Mouse (Mus musculus) myocyte (in vitro differentiated cells): Measurements from ENCODE around the gene Clps. TPM values are rescaled to one million over a fixed set of nuclear protein-coding genes. Genes with fewer than 3 reads are reported as not detected.

Source experiments
- H3K27me3 ChIP-seq: one replicate; pipeline ENCODE4 v1.6.1; 2011; ENCODE audit not compliant: control insufficient read depth, insufficient read depth, insufficient read length
- H3K36me3 ChIP-seq: one replicate; pipeline ENCODE4 v1.6.1; 2011; ENCODE audit not compliant: control insufficient read depth, insufficient read depth
- H3K4me2 ChIP-seq: one replicate; pipeline ENCODE4 v1.6.1; 2011; ENCODE audit warnings: low read depth, control low read depth
- H3K4me3 ChIP-seq: one replicate; pipeline ENCODE4 v1.5.1; 2011; ENCODE audit warnings: mild to moderate bottlenecking, control low read depth, moderate library complexity
- H3K79me2 ChIP-seq: one replicate; pipeline ENCODE4 v1.6.1; 2011; ENCODE audit not compliant: control insufficient read depth, insufficient read depth
- H3ac ChIP-seq: one replicate; pipeline ENCODE4 v1.6.1; 2011; ENCODE audit not compliant: control insufficient read depth, insufficient read length
- CEBPB ChIP-seq: IDR thresholded peaks from 2 replicates; pipeline ENCODE4 v1.6.1; 2011; ENCODE audit warnings: mild to moderate bottlenecking, moderate library complexity; ENCODE audit not compliant: poor library complexity, insufficient read depth, severe bottlenecking
- E2F4 ChIP-seq: IDR thresholded peaks from one replicate; pipeline ENCODE4 v1.6.1; 2011; ENCODE audit warnings: mild to moderate bottlenecking, control low read depth, moderate library complexity; ENCODE audit not compliant: insufficient read depth
- MAX ChIP-seq: IDR thresholded peaks from one replicate; pipeline ENCODE4 v1.6.1; 2011; ENCODE audit warnings: low read depth, mild to moderate bottlenecking, control low read depth
- MYOD1 ChIP-seq, 3 experiments: IDR thresholded peaks; one replicate each; pipeline ENCODE4 v1.6.1; 2011; ENCODE audit warnings: control low read depth in 2 of 3, low read depth in 2 of 3, mild to moderate bottlenecking in 2 of 3, moderate library complexity in 1 of 3; ENCODE audit not compliant: insufficient read length in 2 of 3, control insufficient read depth in 1 of 3
- MYOG ChIP-seq, 3 experiments: IDR thresholded peaks; one replicate each; pipeline ENCODE4 v1.6.1; 2011; ENCODE audit warnings: control low read depth in 2 of 3, low read depth in 2 of 3, mild to moderate bottlenecking in 2 of 3; ENCODE audit not compliant: insufficient read length in 2 of 3, control insufficient read depth in 1 of 3, insufficient read depth in 1 of 3
- POLR2A ChIP-seq: IDR thresholded peaks from one replicate; pipeline ENCODE4 v1.6.1; 2011; ENCODE audit warnings: low read depth, mild to moderate bottlenecking, control low read depth, moderate library complexity; ENCODE audit not compliant: insufficient read length
- POLR2AphosphoS2 ChIP-seq: IDR thresholded peaks from one replicate; pipeline ENCODE4 v1.6.1; 2011; ENCODE audit warnings: low read depth, control low read depth; ENCODE audit not compliant: insufficient read length
- REST ChIP-seq: IDR thresholded peaks from one replicate; pipeline ENCODE4 v1.6.1; 2011; ENCODE audit warnings: mild to moderate bottlenecking, control low read depth, moderate library complexity; ENCODE audit not compliant: insufficient read depth, insufficient read length
- SRF ChIP-seq: IDR thresholded peaks from one replicate; pipeline ENCODE4 v1.6.1; 2011; ENCODE audit warnings: low read depth; ENCODE audit not compliant: control insufficient read depth, insufficient read length
- TCF12 ChIP-seq: IDR thresholded peaks from one replicate; pipeline ENCODE4 v1.6.1; 2011; ENCODE audit warnings: mild to moderate bottlenecking, control low read depth; ENCODE audit not compliant: poor library complexity, insufficient read depth, severe bottlenecking
- TCF3 ChIP-seq: IDR thresholded peaks from one replicate; pipeline ENCODE4 v1.6.1; 2011; ENCODE audit warnings: low read depth, control low read depth; ENCODE audit not compliant: insufficient read length
- USF1 ChIP-seq: IDR thresholded peaks from one replicate; pipeline ENCODE4 v1.6.1; 2011; ENCODE audit warnings: low read depth, mild to moderate bottlenecking, control low read depth, moderate library complexity
- polyA plus RNA-seq: library from polyadenylated mRNA; unstranded; fragments of >200 nt; fragmentation: generic; extraction: Trizol; gene quantifications from one replicate; pipeline ENCODE4 v1.2.1, GENCODE M21; 2012; ENCODE audit warnings: missing spikeins

Clps gene
- polyA plus RNA-seq, 1 experiment = not detected

DNA sequence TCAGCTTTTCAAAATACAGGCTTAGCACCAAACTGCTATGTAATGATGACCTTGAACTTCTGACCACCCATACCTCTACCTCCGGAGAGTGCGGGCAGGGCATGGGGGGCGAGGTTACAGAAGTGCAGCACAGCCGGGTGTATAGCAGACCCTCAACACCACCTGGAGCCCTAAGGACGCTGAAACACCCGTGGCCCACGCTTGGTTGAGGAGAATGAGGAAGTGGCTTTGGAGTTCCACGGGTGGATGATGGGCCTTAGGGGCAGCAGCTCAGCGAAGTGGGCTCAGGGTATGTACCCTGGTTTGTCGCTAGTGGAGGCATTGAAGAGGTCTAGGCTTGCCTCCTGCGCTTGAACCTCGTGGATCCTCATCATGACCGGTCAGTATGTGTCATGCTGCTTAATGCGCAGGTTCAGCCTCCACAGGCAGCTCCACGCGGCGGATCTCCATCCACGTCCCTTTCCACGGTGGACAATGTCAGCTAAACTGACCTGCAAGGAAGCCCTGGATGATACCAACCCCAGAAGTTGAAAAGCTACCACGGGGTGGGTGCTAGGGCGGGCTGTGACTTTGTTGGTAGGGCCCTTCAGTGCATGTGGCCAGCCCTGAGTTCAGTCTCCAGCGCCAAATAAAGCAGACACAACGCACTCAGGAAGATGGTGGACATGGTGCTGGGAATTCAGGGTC, 36.4 kb downstream of the Clps start:
- no peak for TF ChIP-seq REST
- no peak for TF ChIP-seq POLR2A
- TF ChIP-seq SRF = no peak
- no peak for TF ChIP-seq POLR2AphosphoS2
- no peak for TF ChIP-seq E2F4
- no peak for TF ChIP-seq USF1
- TF ChIP-seq MYOG (IDR thresholded peaks at IDR 0.05; ENCODE audit: control insufficient read depth in 1 of 3, insufficient read depth in 1 of 3, insufficient read length in 2 of 3, low read depth in 2 of 3) = no peak
- no peak for TF ChIP-seq CEBPB
- no peak for TF ChIP-seq MAX
- no peak for TF ChIP-seq TCF12
- no peak for TF ChIP-seq MYOD1 (IDR thresholded peaks at IDR 0.05; ENCODE audit: control insufficient read depth in 1 of 3, insufficient read length in 2 of 3, low read depth in 2 of 3)
- no peak for TF ChIP-seq TCF3
- no peaks in the 10 kb centered on the region for H3K79me2 ChIP-seq
- H3K4me3 ChIP-seq = no peak overlapping the region
- no peak overlapping the region for H3K4me2 ChIP-seq
- no peak overlapping the region for H3ac ChIP-seq
- no peaks in the 10 kb centered on the region for H3K27me3 ChIP-seq
- no peaks in the 10 kb centered on the region for H3K36me3 ChIP-seq

DNA sequence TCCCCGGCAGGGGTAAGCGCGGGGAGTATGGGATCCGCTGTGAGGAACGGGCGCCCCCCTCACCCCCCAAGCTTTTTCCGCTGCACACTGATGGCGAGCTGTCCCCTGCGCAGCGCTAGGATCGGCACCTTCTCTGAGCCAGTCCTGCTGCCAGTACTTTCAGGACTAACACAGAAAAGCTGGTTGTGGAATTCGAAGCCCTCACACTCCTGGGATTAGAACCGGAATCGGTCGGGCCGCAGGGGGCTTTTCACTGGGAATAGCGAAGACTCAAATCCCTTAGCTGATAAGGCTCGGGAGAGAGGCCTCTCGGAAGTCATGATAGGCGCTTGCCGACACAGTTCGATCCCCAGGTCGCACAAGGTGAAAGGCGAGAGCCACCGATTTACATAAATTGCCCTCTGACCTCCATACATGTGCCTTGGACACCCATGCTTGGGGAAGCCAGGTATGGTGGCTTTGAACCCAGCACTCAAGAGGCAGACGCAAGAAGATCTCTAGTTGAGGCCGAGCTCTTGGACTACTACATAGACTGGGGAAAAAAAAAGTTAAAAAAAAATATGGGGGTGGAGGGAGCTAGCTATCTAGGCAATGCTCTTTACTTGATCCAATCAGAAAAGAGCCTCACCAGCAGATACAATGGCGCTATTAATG, 37.1 kb downstream of the Clps start:
- Histone ChIP-seq H3K4me3 (peak overlapping the region; percentile 21), H3K27me3 (no peaks in the 10 kb centered on the region), H3ac (no peak overlapping the region), H3K36me3 (no peaks in the 10 kb centered on the region), H3K79me2 (no peaks in the 10 kb centered on the region), H3K4me2 (peak overlapping the region; percentile 90)
- TF ChIP-seq POLR2A (no peak), SRF (no peak), CEBPB (no peak), POLR2AphosphoS2 (no peak), E2F4 (no peak), MAX (no peak), REST (no peak), TCF12 (no peak), TCF3 (no peak), MYOG (IDR thresholded peaks at IDR 0.05; ENCODE audit: control insufficient read depth in 1 of 3, insufficient read depth in 1 of 3, insufficient read length in 2 of 3, low read depth in 2 of 3) (no peak), USF1 (no peak), MYOD1 (IDR thresholded peaks at IDR 0.05; ENCODE audit: control insufficient read depth in 1 of 3, insufficient read length in 2 of 3, low read depth in 2 of 3) (no peak)

DNA sequence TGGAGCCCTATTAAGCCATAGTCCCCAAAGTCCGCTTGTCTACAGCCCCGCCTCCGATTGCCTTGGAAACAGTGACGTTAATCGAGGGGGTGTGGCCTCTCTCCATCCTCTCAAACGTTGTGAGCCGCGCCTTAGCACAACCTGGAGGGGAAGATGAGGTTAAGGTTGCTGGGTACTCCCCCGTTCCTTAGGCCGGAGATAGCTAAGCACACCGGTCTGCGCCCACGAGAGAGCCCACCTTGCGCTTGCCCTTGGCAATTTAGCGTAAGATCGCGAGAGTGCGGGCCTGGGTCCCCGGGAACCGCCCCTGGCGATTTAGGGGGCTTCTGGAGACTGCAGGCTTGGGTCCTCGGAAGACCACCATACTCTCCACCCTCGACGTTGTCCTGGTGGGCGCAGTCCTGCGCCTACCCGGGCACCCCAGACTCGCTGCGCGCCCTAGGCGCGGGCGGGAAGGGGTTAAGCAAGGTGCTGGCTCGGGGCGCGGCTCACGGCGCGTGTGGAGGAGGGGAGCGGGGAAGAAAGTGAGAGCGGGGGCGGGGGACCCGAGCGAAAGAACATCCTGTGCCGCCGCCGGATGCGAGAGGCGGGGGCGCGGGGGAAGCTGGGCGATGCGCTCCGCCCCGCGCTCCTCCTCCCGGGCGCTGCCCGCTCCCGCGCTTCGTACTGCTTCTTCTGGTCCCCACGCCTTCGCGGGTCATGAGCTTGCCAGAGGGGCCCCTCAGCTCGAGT, 37.8 kb downstream of the Clps start:
- TF ChIP-seq MYOD1 (IDR thresholded peaks at IDR 0.05; ENCODE audit: control insufficient read depth in 1 of 3, insufficient read length in 2 of 3, low read depth in 2 of 3) = no peak
- TF ChIP-seq TCF12 = no peak
- TF ChIP-seq POLR2A = no peak
- Histone ChIP-seq H3K27me3 (no peaks in the 10 kb centered on the region), H3K79me2 (no peaks in the 10 kb centered on the region), H3K4me2 (peak overlapping the region; percentile 90), H3ac (no peak overlapping the region), H3K4me3 (peak overlapping the region; percentile 21), H3K36me3 (no peaks in the 10 kb centered on the region)

DNA sequence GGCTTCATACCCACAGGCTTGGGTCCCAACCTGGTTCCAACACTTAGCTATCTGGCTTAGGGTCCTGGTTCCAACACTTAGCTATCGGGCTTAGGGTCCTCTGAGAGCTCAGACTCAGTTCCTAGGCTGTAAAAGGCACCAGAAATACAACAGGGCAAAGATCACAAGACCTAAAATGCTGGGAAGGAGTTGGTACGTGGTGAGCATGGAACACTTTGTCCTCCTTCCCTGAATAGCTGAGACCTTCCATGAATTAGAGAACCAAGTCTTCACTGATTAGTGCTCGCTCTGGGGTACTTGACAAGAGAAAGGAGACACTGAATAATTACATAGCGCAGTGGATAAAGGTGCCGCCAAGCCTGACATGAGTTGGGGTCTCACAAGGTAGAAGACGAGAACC, 38.6 kb downstream of the Clps start:
- H3K4me2 ChIP-seq = peak overlapping the region; percentile 90
- H3K36me3 ChIP-seq = no peaks in the 10 kb centered on the region
- no peaks in the 10 kb centered on the region for H3K79me2 ChIP-seq
- no peak overlapping the region for H3ac ChIP-seq
- no peaks in the 10 kb centered on the region for H3K27me3 ChIP-seq
- TF ChIP-seq SRF = no peak
- no peak for TF ChIP-seq MYOG (IDR thresholded peaks at IDR 0.05; ENCODE audit: control insufficient read depth in 1 of 3, insufficient read depth in 1 of 3, insufficient read length in 2 of 3, low read depth in 2 of 3)
- TF ChIP-seq POLR2A = no peak
- TF ChIP-seq POLR2AphosphoS2 = no peak
- no peak for TF ChIP-seq CEBPB
- no peak for TF ChIP-seq MYOD1 (IDR thresholded peaks at IDR 0.05; ENCODE audit: control insufficient read depth in 1 of 3, insufficient read length in 2 of 3, low read depth in 2 of 3)
- no peak for TF ChIP-seq USF1
- no peak for TF ChIP-seq TCF12
- no peak for TF ChIP-seq E2F4
- TF ChIP-seq MAX = no peak
- TF ChIP-seq REST = no peak
- no peak for TF ChIP-seq TCF3
- peak overlapping the region; percentile 21 for H3K4me3 ChIP-seq
